Mouse (Mus musculus) layer of hippocampus, adult 9-11 months (tissue): ENCODE results near the gene Poln.
A peak's percentile ranks its signal among the peaks of the same experiment; 100 is the strongest.

Source experiments
- DNase-seq: peaks from one replicate; pipeline ENCODE4 v3.0.0; 2022

Poln gene

DNA sequence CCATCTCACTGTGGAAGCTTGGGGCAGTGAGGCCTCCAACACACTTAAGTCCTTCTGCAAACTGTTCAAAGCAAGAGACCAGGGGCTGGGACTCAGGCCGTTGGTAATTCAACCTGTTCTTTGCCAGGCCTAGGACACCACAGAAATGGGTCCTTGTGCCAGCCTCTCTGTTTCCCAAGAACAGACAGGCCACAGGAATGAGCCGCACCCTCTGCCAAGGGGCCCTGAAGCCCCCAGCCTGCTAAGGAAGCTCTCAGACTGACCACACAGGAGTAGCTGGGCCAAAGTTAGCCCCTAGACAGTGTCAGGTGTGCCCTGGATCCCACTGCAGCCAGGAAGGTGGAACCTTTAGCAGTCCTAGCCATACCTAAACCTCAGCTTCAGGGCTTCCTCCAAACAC, 17.1 kb upstream of the Poln start:
- DNase-seq: no peak

DNA sequence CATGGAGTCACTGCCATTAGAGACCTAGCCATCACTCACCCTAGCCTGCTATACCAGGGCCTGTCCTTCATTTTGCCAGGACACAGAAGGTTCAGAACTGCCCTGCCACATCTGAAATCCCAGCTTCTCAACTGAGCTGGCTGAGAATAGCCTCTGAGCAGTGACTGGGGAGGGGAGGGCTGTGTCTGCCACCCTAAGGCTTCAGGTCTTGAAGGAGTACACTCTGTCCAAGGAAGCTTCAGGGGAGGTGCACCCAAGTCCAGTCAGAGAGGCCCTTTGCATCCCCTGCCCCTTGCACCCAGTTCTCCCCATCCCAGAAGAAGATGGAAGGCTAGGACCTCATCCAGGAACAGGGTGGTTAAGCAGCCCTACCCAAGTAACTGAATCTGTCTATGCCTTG, 16.5 kb upstream of the Poln start:
- no peak for DNase-seq

DNA sequence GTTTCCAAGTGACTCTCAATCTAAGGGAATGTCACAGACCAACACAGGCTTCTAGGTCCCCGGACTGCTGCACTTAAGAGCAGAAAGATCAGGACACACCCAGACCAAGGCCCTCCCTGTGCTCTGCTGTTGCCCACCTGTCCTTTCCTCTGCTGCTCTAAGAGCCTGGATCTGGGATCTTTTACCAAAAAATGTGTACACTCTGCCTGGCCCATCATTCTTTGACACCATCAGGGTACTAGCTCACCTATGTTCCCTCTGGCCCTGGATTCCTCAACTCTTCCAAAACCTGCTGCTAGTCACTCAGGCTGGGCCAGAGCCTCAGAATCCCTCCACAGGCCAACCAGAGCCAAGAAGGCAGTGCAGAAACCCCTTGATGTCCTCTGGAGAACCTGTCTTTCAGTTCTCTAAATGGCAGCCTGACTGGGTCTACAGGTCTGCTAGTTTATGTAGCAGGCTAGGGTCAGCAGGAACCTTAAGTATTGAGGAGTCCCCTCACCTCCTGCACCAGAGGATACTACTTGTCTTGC, 15.9 kb upstream of the Poln start:
- DNase-seq: peak; percentile 1

DNA sequence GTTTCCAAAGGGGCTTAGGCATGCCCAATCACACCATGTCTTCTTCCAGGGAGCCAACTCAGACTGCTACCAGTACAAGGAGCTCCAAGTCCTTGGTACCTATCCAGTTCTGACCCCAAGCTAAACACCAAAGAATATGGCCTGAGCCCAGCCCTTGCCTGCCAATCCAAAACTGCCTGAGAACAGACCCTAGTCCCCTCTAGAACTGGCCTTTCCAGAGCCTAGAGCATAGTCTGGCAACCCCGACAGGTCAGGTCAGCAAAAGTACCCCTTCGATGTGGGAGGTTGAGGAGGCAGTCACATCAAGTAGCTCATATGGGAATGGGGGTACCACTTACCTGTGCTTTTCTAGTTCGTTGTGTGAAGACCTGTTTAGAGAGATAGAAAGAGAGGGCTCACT, 14.7 kb upstream of the Poln start:
- DNase-seq: peak; percentile 2

DNA sequence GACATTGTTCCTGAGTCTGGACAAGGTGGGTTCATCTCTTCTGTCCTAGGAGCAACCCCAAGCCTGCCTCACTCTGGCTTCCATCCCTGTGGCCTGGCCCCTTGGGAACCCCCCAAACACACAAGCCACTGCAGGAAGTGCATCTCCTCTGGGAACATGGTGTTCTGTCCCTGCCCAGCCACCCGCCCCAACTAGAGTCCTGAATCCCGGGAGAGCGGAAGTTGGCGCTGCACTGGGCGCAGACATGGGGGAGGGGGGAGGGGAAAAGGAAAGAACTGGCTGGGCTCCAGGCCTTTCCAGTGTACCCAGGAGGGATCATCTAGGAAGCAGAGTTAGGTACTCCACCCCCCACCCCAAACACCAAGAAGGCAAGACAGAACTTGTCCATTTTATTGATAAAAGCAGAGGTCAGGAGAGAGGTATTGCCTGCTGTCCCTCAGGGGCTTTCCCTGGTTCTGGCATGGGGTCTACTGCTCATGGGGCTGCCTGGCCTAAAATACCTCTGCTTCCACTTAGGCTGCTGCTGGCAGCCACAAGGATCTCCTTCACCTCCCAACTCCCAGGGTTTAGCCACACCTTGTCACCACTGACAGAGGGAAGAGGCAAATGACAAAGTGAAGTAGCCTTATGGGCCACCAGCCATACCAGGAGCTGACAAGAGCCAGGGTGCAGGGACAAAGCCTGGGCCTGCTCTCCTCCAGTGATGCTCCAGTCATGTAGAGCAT, 14.1 kb upstream of the Poln start:
- peak; percentile 16 for DNase-seq

DNA sequence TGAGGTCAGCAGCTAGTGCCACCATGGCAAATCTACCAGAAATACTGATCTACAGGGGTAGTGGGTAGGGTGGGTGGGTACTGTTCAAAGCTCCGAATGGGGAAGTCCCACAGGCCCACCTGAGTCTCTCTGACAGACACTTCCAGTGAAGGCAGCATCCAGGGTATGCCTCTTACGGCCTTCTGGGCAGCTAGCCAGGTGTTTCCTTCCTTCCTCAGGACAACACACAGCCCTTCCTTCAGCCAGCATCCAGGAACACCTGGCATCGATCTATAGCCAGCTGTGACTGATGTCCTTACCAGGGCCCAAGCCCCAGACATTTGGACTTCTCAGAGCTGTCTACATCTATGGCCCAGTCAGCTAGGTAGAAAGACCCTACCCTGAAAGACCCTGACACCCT, 13.2 kb upstream of the Poln start:
- peak; percentile 15 for DNase-seq

DNA sequence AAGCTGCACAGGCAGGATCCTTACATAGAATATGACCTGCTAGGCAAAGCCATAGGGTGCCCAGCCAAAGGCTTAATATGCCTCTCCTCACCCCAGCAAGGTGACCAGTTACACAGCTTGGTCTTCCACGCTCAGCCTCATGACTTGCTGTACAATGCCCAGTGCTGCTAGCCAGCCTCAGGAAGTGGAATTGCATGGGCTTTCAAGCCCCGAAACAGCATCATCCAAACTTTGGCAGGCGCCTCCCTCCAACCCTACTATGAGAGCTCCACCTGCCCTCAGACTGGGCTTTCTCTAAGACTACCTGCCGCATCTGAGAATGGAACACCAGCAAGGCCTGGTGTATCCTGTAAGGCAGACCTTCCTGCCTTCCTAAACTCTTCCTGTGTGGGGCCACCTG, 8.6 kb upstream of the Poln start:
- DNase-seq: no peak

DNA sequence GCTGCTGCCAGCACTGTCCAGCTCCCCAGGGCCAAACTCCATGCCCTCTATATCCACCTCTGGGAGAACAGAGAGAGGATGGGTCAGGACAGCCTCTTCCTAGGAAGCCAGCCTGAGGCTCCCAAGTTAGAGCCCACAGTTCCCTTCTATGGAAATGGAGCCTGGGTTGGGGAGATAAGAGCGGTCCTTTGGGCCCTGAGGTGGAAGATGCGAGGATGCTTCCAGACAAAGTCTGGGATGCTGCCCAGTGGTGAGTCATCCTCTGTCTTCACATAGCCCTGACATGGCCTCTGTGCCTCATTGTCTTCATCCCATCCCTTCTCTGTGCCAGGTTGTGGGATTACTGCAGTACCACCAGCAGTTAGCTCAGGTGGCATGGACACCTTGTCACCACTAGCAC, 7.8 kb upstream of the Poln start:
- DNase-seq: peak; percentile 24

DNA sequence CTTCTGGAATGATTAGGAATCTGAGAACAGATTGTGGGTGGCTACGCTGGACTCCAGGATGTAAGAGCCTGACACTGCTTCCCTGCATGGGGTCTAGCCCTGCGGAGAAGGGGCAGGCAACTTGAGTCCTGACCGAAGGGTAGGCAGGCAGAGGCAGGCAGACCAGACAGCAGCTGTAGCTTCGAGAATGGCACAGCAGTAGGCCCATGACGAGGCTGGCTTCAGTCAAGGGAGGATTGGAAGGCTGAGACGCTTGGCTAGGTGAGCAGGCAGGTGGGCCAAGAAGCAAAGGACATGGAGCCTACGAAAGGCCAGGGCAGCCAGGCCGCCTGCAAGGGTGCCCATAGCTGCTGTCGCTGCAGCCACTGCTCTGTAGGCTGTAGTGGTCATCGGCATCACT, 7.4 kb upstream of the Poln start:
- DNase-seq: peak; percentile 9

DNA sequence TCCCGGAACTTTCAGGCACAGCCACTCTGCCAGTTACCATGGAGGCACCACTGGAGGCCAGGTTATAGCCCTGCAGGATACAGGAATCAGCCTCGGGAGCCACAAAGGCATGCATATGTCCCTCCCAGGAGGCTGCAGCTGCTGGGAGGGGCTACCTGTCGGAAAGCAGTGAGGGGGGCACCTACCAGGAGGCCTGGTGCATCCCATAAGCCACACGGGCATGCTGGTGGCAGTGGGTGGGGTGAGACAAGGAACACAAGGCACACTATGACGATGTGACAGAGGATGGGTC, 6.1 kb upstream of the Poln start:
- peak; percentile 2 for DNase-seq

DNA sequence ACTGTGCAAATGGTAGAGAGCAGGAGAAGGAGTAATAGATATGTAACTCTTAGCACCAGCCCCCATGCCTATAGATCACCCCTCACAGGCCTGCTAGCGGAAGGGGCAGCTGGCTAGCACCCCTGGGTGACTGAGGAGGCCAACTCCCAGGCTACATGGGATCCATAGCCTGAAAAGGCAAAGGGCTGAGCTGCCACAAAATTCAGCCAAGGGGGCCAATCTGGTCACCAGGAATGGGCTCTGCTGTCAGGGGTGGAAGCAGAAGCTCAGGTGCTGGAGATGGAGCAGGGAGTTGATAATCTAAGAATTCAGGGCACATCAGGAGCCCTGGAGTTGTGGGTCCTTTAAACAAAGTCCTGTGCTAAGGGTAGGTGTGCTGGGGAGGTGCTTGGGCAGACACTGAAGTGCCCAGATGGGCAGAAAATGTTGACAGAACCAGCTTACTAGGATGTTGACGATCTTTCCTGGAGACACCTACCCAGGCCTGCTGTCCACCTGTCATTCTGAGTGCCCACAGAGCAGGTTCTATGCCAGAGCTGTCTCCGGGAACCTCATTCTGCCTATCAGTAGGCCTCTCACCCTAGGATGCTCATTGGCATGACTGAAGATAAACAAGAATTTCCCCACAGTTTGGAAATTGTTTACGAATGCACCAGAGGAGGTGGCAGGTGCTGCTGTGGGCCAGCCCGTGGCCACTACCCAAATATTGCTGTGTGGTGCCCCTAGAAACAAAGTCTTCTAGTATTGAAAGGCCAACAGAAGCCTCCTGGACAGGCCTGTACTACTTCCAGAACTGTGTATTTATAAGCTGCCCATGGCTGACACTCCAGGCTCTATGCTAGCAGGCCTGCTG, 5.5 kb upstream of the Poln start:
- DNase-seq: peak; percentile 1

DNA sequence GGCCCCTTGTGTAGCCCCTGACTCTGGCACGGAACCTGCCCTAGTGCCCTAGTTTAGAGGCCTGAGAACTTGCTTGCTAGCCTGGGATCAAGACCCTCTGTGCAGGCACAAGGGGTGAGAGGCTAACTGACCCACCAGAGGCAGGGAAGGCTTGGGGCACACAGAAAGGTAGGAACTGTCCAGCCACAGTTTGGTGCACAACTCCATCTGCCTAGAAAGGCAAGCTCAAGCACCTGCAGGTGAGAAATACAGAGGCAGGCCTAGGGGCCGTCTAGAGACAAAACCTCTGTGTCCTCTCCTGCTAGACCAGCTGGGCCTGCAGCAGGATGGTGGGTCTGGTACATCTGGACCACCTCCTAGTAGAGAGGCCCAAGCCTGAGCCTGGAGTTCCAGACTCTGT, 4.8 kb upstream of the Poln start:
- DNase-seq: peak; percentile 8

DNA sequence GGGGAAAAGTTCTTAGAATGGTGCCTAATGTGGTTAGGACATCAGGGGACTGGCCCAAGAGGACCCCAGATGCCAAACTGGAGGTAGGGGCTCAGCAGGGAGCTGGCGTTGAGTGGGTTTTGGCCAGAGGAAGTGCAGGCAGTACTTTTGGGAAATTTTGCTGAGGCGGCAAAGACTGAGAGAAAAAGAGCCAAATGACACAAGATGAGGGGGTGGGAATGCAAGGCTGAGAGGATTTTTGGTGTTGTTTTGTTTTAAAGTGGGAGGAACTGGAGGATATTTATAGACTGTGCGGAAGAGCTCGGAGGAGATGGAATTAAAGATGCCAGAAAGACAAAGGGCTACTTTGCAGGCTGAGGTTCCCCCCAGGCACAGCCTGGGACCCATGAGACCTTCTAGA, 1.5 kb upstream of the Poln start:
- no peak for DNase-seq

DNA sequence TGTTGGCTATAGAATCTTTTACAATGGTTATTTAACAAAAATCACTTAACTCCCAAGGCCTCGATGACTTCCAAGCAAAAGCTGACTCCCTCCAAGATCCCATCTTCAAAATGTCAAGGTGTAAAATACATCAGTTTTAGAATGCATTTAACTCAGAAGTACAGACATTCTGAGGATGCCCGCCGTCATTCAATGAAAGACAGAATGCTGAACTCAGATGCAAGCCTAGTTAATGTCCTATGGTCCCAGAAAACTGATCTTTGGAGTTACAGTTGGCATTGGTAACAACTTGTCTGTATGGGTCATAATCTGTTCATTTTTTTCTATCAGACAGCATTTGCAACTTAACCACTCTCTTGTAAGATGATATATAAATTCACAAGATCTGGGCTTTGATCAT, 706 bp upstream of the Poln start:
- DNase-seq: no peak

DNA sequence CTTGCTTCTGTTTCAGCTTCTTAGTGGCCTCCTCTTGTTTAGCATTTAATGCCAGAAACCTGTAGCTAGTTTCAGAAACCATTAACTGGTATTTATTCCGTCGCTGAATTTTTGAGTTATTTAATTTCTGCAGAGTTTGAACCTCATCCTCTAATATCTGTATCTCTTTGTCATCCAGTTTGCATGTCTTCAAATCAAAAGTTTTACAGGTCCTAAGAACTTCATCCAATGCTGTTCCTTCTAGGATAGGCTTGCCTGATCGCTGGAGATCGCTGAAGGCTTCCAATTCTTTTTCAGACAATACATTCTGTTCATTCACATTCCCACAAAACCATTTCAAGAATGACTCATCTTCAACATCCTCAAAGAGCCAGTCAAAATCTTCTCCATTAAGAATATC, 1.4 kb downstream of the Poln start:
- no peak for DNase-seq

DNA sequence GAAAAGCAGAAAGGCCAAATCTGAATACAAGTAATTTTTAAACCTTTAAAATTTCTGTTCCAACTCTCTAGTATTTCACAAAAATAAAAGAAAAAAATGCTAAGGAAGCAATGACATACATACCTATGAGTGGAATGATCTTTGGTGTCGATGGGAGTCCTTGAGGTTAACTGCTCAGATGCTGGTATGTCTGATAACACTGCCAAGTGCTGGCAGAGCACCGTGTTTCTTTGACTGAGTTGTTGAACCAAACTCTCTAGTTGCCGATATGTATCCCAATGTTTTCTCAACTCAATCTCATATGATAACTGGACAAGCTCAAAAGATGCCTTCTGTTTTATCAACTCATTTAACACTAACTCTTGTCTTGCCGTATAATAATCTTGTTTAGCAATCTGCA, 3.5 kb downstream of the Poln start:
- DNase-seq: no peak

DNA sequence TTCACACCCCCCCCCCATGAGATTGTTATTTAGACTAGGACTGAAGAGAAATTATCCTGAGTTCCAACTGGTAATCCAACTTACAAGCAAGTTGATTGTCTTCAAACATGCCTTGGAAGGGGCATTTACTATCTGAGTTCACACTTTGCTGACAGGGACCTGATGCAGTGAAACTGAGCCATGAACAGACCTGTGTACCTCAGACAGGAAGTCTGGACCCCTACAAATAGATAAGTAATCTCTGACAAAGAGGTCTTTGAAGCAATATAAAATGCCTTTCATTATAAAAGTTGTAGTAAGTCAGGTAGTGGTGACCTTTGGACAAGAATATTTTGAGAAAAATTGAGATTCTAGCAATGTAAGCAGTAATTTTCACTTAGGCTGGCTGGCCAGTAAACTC, 20.8 kb downstream of the Poln start:
- no peak for DNase-seq

DNA sequence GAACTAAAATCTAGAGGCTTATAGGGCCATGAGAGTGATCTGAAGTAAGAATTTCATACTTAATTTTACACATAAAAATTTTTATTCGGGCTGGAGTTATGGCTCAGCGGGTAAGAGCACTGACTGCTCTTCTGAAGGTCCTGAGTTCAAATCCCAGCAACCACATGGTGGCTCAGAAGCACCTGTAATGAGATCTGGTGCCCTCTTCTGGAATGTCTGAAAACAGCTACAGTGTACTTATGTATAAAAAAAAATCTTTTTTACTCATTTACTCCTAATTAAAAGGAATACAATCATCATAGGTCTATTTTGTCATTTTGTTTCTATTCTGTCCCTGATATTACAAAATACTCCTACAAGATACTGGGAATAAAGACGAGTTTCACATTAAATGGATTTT, 21.7 kb downstream of the Poln start:
- no peak for DNase-seq

DNA sequence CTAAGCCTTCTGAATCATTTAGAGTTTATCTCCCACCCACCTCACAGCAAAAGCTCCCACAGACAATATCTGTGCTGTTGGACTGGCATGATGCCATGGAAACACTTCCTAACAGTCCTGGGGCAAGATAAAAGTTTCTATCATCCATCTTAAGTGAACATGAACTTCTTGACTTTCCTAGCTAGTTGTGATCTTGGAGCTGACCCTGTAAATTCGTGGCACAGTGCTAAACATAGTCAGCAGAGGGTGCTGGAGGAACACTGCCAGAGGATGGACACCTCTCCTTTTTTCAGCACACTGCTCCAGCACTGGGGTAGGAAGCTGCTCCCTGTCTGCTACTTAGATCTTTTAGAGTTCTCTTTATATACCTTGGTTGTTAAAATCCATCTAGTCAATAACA, 29.5 kb downstream of the Poln start:
- DNase-seq: peak; percentile 21

DNA sequence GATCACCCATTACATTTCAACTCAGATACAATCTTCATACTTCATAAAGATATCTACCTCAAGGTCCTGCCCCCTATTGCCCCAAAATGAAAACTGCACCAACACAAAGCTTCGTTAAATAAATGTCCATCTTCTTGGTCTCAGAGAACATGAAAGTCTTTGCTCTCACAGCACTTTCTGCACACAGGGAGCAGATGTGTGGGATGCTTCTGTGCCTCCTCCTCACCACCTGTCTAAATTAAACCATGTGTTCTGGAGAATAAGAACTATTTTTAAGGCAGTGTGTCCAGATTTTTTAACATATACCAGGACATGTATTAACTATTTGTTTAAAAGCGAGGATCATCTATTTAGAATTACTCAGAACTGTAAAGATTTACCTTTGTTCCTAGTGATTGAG, 36.5 kb downstream of the Poln start:
- DNase-seq: peak; percentile 34

DNA sequence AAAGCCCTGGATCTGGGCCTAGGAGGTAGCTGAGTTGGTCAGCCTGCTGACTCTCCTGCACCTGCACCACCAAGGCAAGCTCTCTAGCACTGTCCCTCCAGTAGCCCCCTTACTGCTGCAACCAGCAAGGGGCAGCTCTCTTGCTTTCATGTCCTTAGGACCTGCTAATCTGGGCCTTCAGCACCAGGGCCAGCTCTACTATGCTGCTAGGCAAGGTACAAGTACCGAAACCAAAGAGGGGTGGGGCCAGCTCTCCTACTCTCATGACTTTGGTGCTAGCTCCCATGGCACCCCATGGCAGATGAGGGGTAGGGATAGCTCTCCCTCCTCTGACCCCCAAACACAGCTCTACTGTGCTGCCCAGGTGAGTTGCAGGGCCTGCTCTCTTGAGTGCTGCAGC, 45.1 kb downstream of the Poln start:
- DNase-seq: no peak

DNA sequence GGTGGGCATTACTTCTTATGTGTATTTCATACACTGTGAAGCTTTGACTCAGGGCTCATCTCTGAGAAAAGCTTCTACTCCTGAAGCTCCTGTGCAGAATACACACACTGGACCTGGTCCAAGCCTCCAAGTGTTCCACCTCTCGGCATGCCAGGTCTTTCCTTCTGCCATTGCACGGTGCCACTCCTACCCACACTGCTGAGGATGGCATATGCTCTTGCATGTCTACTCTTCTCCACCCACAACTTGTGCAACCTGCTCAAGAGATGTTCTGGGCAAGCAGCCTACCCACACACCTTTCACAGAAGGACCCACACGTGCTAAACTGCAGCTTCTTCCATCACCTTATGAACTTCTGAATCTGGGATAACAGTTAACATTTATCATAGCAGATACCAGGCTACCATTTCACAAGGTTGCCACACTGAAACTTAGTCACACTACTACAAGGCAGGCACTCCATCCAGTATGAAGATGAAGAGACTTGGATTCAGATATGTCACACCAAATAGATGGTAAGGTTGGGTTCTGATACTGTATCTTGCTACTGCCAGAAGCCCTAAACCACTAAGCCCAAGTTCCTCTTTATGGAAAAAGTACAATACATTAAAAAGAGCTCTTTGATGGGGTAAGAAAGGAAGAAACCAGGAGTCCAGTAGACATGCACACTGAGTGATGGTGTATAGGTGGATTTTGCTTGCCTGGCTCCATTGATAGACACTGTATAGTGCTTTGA, 50.0 kb downstream of the Poln start:
- peak; percentile 64 for DNase-seq

DNA sequence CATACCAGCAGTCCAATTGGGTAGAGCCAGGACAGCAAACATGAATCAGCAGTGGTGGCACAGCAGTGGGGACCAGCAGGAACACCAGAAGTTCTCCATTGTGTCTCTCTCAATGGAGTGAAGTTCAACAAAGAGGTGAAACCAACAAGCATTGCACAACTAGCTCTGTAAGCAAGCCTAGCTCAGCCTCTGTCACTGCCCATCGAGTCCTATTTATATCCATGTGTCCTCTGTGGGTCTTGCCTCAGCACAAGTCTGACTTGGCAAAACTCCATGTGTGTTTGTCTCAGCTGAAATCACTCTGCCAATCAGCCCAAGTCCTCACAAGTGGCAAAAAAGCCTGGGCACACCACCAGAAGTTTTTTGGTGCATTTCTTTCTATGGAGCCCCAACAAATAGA, 63.6 kb downstream of the Poln start:
- peak; percentile 28 for DNase-seq

DNA sequence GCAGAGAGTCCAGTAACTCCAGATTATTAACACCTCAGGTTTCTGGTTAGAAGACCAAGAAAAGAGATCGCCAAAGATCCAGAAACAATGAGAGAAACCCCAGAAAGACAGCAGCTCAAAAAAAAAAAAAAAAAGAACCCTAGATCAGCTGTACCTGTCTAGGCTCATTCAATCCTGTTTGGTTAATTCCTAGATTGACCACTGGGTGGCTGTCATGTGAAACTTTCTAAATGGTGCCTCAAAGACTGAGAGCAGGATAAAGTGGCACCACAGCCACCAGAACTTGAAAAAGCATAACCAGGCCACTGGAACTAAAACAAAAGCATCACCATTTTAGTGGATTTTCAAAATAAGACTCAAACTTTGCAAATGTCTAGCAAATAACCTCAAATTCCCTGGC, 71.9 kb downstream of the Poln start:
- peak; percentile 57 for DNase-seq
